Mouse (Mus musculus) MEL (cell line): ENCODE results near the gene Acsl5. TPM values are rescaled to one million over a fixed set of nuclear protein-coding genes. Genes with fewer than 3 reads are reported as not detected.

Experiments
- DNase-seq: peaks from one replicate; pipeline ENCODE4 v3.0.0; 2011; ENCODE audit warnings: low read depth, low spot score
- H3K27ac ChIP-seq: 2 replicates; pipeline ENCODE4 v1.5.1; 2012; ENCODE audit warnings: low read depth, mild to moderate bottlenecking, control low read depth, low read length, moderate library complexity; ENCODE audit not compliant: control insufficient read depth
- H3K27me3 ChIP-seq, 2 experiments: fragments of 150-350 bp in 1 of 2; sonication (generic) in 1 of 2; 2 replicates each; pipeline ENCODE4 v1.6.1; 2012; ENCODE audit warnings: low read length in 2 of 2, mild to moderate bottlenecking in 2 of 2, improper control_type of control experiment in 1 of 2, moderate library complexity in 1 of 2; ENCODE audit not compliant: insufficient read depth in 2 of 2, control insufficient read depth in 1 of 2
- H3K36me3 ChIP-seq, 2 experiments: 2 replicates each; pipeline ENCODE4 v1.6.1; 2012 to 2014; ENCODE audit warnings: low read length in 2 of 2, improper control_type of control experiment in 1 of 2, inconsistent platforms in 1 of 2, mild to moderate bottlenecking in 1 of 2; ENCODE audit not compliant: insufficient read depth in 2 of 2, control insufficient read depth in 1 of 2
- H3K4me1 ChIP-seq, 2 experiments: fragments of 150-350 bp in 1 of 2; sonication (generic) in 1 of 2; 2 replicates each; pipeline ENCODE4 v1.6.1; 2012; ENCODE audit warnings: low read length in 2 of 2, improper control_type of control experiment in 1 of 2, mild to moderate bottlenecking in 1 of 2; ENCODE audit not compliant: insufficient read depth in 2 of 2, control insufficient read depth in 1 of 2
- H3K4me3 ChIP-seq, 2 experiments: fragments of 150-350 bp in 1 of 2; sonication (generic) in 1 of 2; 2 replicates each; pipeline ENCODE4 v1.5.1; 2012; ENCODE audit warnings: low read depth in 2 of 2, low read length in 2 of 2, mild to moderate bottlenecking in 2 of 2, moderate library complexity in 2 of 2, control low read depth in 1 of 2, improper control_type of control experiment in 1 of 2; ENCODE audit not compliant: control insufficient read depth in 1 of 2, insufficient read depth in 1 of 2
- H3K79me2 ChIP-seq: 2 replicates; pipeline ENCODE4 v1.6.1; 2012; ENCODE audit warnings: mild to moderate bottlenecking, low read length, moderate library complexity; ENCODE audit not compliant: control insufficient read depth, poor library complexity, insufficient read depth
- H3K9ac ChIP-seq: 2 replicates; pipeline ENCODE4 v1.6.1; 2012; ENCODE audit warnings: low read depth, mild to moderate bottlenecking, control low read depth, low read length, moderate library complexity; ENCODE audit not compliant: control insufficient read depth, poor library complexity, severe bottlenecking
- H3K9me3 ChIP-seq: fragments of 150-350 bp; sonication (generic); replicated peaks from 2 replicates; pipeline ENCODE4 v1.6.1; 2012; ENCODE audit warnings: mild to moderate bottlenecking, low read length, improper control_type of control experiment, moderate library complexity; ENCODE audit not compliant: insufficient read depth
- BHLHE40 ChIP-seq: IDR thresholded peaks from 2 replicates; pipeline ENCODE4 v1.6.1; 2012; ENCODE audit warnings: low read depth, mild to moderate bottlenecking, inconsistent platforms, low read length, improper control_type of control experiment, borderline replicate concordance
- CHD1 ChIP-seq: IDR thresholded peaks from 2 replicates; pipeline ENCODE4 v1.6.1; 2012; ENCODE audit warnings: low read depth, mild to moderate bottlenecking, inconsistent platforms, low read length, improper control_type of control experiment
- CHD2 ChIP-seq: IDR thresholded peaks from 2 replicates; pipeline ENCODE4 v1.6.1; 2011; ENCODE audit warnings: low read length, improper control_type of control experiment
- CTCF ChIP-seq, 3 experiments: IDR thresholded peaks in 2 of 3; conservative IDR thresholded peaks in 1 of 3; 2 replicates each; pipeline ENCODE4 v1.5.1; 2011 to 2012; ENCODE audit warnings: low read length in 3 of 3, low read depth in 2 of 3, mild to moderate bottlenecking in 2 of 3, improper control_type of control experiment in 1 of 3, inconsistent platforms in 1 of 3, mixed read lengths in 1 of 3, moderate library complexity in 1 of 3; ENCODE audit not compliant: control insufficient read depth in 1 of 3, insufficient read depth in 1 of 3, poor library complexity in 1 of 3, severe bottlenecking in 1 of 3
- GABPA ChIP-seq: IDR thresholded peaks from 2 replicates; pipeline ENCODE4 v1.6.1; 2012; ENCODE audit warnings: low read depth, mild to moderate bottlenecking, inconsistent platforms, low read length, improper control_type of control experiment, moderate library complexity
- GATA1 ChIP-seq: IDR thresholded peaks from 2 replicates; pipeline ENCODE4 v1.6.1; 2011; ENCODE audit warnings: low read depth, low read length, improper control_type of control experiment
- HCFC1 ChIP-seq: IDR thresholded peaks from 2 replicates; pipeline ENCODE4 v1.6.1; 2012; ENCODE audit warnings: low read depth, mild to moderate bottlenecking, inconsistent platforms, low read length, improper control_type of control experiment, moderate library complexity
- JUND ChIP-seq: IDR thresholded peaks from 2 replicates; pipeline ENCODE4 v1.6.1; 2011; ENCODE audit warnings: low read depth, mild to moderate bottlenecking, improper control_type of control experiment, low read length
- KAT2A ChIP-seq: conservative IDR thresholded peaks from 2 replicates; pipeline ENCODE4 v1.6.1; 2012; ENCODE audit warnings: low read depth, low read length, improper control_type of control experiment, inconsistent platforms
- MAX ChIP-seq: IDR thresholded peaks from 2 replicates; pipeline ENCODE4 v1.6.1; 2011; ENCODE audit warnings: low read length, improper control_type of control experiment
- MAZ ChIP-seq: IDR thresholded peaks from 2 replicates; pipeline ENCODE4 v1.6.1; 2012; ENCODE audit warnings: low read depth, mild to moderate bottlenecking, inconsistent platforms, low read length, improper control_type of control experiment
- MEF2A ChIP-seq: IDR thresholded peaks from 2 replicates; pipeline ENCODE4 v1.6.1; 2014; ENCODE audit warnings: low read depth, mild to moderate bottlenecking, inconsistent platforms, low read length, improper control_type of control experiment; ENCODE audit not compliant: poor library complexity, insufficient replicate concordance, severe bottlenecking; ENCODE audit errors: extremely low read depth
- MXI1 ChIP-seq: IDR thresholded peaks from 2 replicates; pipeline ENCODE4 v1.6.1; 2011; ENCODE audit warnings: mild to moderate bottlenecking, low read depth, low read length, improper control_type of control experiment
- MYB ChIP-seq: IDR thresholded peaks from 2 replicates; pipeline ENCODE4 v1.6.1; 2011; ENCODE audit warnings: mild to moderate bottlenecking, low read depth, low read length, improper control_type of control experiment
- MYC ChIP-seq: IDR thresholded peaks from 2 replicates; pipeline ENCODE4 v1.6.1; 2011; ENCODE audit warnings: low read depth, mild to moderate bottlenecking, low read length, improper control_type of control experiment, moderate library complexity
- NELFE ChIP-seq: IDR thresholded peaks from 2 replicates; pipeline ENCODE4 v1.6.1; 2011; ENCODE audit warnings: low read depth, low read length, improper control_type of control experiment
- POLR2AphosphoS5 ChIP-seq: IDR thresholded peaks from 2 replicates; pipeline ENCODE4 v1.6.1; 2012; ENCODE audit warnings: low read depth, borderline replicate concordance, mild to moderate bottlenecking, inconsistent platforms, low read length, moderate library complexity, mixed read lengths
- RAD21 ChIP-seq: IDR thresholded peaks from 2 replicates; pipeline ENCODE4 v1.6.1; 2011; ENCODE audit warnings: mild to moderate bottlenecking, low read depth, low read length, improper control_type of control experiment
- RCOR1 ChIP-seq: IDR thresholded peaks from 2 replicates; pipeline ENCODE4 v1.6.1; 2012; ENCODE audit warnings: low read depth, mild to moderate bottlenecking, inconsistent platforms, low read length, improper control_type of control experiment
- SIN3A ChIP-seq: IDR thresholded peaks from 2 replicates; pipeline ENCODE4 v1.6.1; 2012; ENCODE audit warnings: low read length, improper control_type of control experiment, inconsistent platforms
- SMC3 ChIP-seq: IDR thresholded peaks from 2 replicates; pipeline ENCODE4 v1.6.1; 2011; ENCODE audit warnings: low read depth, low read length, improper control_type of control experiment
- TBP ChIP-seq: IDR thresholded peaks from 2 replicates; pipeline ENCODE4 v1.8.0; 2011; ENCODE audit warnings: low read depth, low read length, improper control_type of control experiment
- TCF12 ChIP-seq: IDR thresholded peaks from 2 replicates; pipeline ENCODE4 v1.6.1; 2014; ENCODE audit warnings: low read depth, mild to moderate bottlenecking, inconsistent platforms, low read length, improper control_type of control experiment, moderate library complexity
- USF1 ChIP-seq: IDR thresholded peaks from 2 replicates; pipeline ENCODE4 v1.6.1; 2014; ENCODE audit warnings: low read depth, mild to moderate bottlenecking, inconsistent platforms, low read length, improper control_type of control experiment, moderate library complexity
- USF2 ChIP-seq, 2 experiments: IDR thresholded peaks; 2 replicates each; pipeline ENCODE4 v1.6.1; 2011 to 2012; ENCODE audit warnings: improper control_type of control experiment in 2 of 2, low read length in 2 of 2, borderline replicate concordance in 1 of 2, inconsistent platforms in 1 of 2, low read depth in 1 of 2, mild to moderate bottlenecking in 1 of 2; ENCODE audit not compliant: insufficient read depth in 1 of 2
- ZC3H11A ChIP-seq: IDR thresholded peaks from 2 replicates; pipeline ENCODE4 v1.6.1; 2012; ENCODE audit warnings: low read depth, mild to moderate bottlenecking, inconsistent platforms, low read length, improper control_type of control experiment
- ZKSCAN1 ChIP-seq: IDR thresholded peaks from 2 replicates; pipeline ENCODE4 v1.6.1; 2012; ENCODE audit warnings: low read depth, mild to moderate bottlenecking, inconsistent platforms, low read length, improper control_type of control experiment, moderate library complexity
- ZNF384 ChIP-seq: IDR thresholded peaks from 2 replicates; pipeline ENCODE4 v1.6.1; 2012; ENCODE audit warnings: low read depth, mild to moderate bottlenecking, inconsistent platforms, low read length, improper control_type of control experiment
- polyA plus RNA-seq, 2 experiments: library from polyadenylated mRNA; stranded (reverse) in 1 of 2; unstranded in 1 of 2; fragments of >175 nt in 1 of 2; fragments of >200 nt in 1 of 2; gene quantifications; 2 replicates each; pipeline versions ENCODE4 v1.2.1 to v1.2.4; 2012; ENCODE audit warnings: low replicate concordance in 2 of 2, low read depth in 1 of 2; ENCODE audit not compliant: insufficient read length in 2 of 2, insufficient read depth in 1 of 2, missing spikeins in 1 of 2
- total RNA-seq: library from RNA; depleted of rRNA; stranded (reverse); fragments of 300-350 nt; gene quantifications from 2 replicates; pipeline ENCODE4 v1.2.3, GENCODE M21; 2012

Acsl5 gene
- total and polyA plus RNA-seq, 3 experiments = 223 to 318 TPM; not detected in 1

- H3K9me3 ChIP-seq = no peaks in the 10 kb centered on the region
- peak; percentile 93 for DNase-seq
- H3K27ac ChIP-seq = no peak overlapping the region
- H3K79me2 ChIP-seq = peaks cover 19% of the 10 kb centered on the region
- no peaks in the 10 kb centered on the region for H3K27me3 ChIP-seq
- no peak overlapping the region for H3K9ac ChIP-seq
- peaks cover 0 to 13% of the 10 kb centered on the region in 2 experiments; a peak in 2 of 4 replicates for H3K36me3 ChIP-seq
- H3K4me1 ChIP-seq = peaks cover 0 to 13% of the 10 kb centered on the region in 2 experiments; a peak in 2 of 4 replicates
- TF ChIP-seq MAZ (no peak), ZC3H11A (peak; percentile 86), CHD2 (no peak), ZNF384 (peak; percentile 100), RCOR1 (0 out of 2 replicates have a peak, but pooled peaks have one; percentile 51), MYC (peak; percentile 82), TBP (no peak), CTCF (IDR thresholded peaks at IDR 0.05 in 2 of 3, conservative IDR thresholded peaks at IDR 0.05 in 1 of 3; ENCODE audit: control insufficient read depth in 1 of 3, insufficient read depth in 1 of 3, low read depth in 2 of 3, low read length in 3 of 3, poor library complexity in 1 of 3, severe bottlenecking in 1 of 3) (peak; percentile 59 to 97 (median 95)), USF1 (no peak), SMC3 (peak; percentile 86), RAD21 (peak; percentile 99), USF2 (IDR thresholded peaks at IDR 0.05; ENCODE audit: borderline replicate concordance in 1 of 2, insufficient read depth in 1 of 2, low read depth in 1 of 2, low read length in 2 of 2) (no peak), BHLHE40 (no peak), MEF2A (no peak), CHD1 (no peak; the same call in 1 of the 2 replicates), TCF12 (no peak), MXI1 (no peak; the same call in 1 of the 2 replicates), MAX (no peak), SIN3A (peak; percentile 84), MYB (no peak), HCFC1 (peak; percentile 13; the same call in 1 of the 2 replicates), KAT2A (no peak), ZKSCAN1 (peak; percentile 15; the same call in 1 of the 2 replicates), GATA1 (peak; percentile 38), NELFE (no peak), JUND (no peak), GABPA (no peak), POLR2AphosphoS5 (no peak)
- TF ChIP-seq, all 39 proteins: peak for 11
- H3K4me3 ChIP-seq = peak overlapping the region in 1 of 2 experiments; percentile 64; a peak in 2 of 4 replicates
Observed at GRCm38 (mm10) chr19:55206482-55207138, 45.1 kb upstream of the Acsl5 start.
